Mouse (Mus musculus): ENCODE data around the gene Ptprn2.

DNA sequence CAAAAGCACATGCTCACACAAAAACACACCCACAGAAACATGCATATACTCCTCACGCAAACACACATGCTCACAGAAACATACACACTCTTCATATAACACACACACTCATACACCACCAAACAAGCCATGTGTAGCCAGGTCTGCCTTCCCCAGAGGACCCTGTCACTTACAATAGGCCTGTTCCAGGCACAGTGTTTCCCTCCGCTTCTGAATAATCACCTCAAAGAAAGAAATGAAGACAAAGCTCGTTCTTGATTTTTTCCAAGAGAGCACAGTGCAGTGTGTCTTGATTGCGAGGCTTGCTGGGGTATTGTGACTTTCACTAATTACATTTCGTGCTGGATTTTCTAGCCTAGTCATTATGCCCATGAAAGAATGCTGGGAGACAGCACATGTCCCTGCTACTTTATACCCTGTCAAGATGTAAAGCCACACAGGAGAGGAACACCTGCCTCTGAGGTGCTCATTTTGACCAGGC lies 820.1 kb downstream of the Ptprn2 start:
- TF ChIP-seq CTCF (IDR thresholded peaks at IDR 0.05; ENCODE audit: borderline replicate concordance, insufficient read depth, low read depth, low read length) (no peak), POLR2A (IDR thresholded peaks at IDR 0.05; ENCODE audit: borderline replicate concordance, insufficient read depth, low read length) (no peak)
